Mouse (Mus musculus): ENCODE measurements around the gene Oxct2b.

DNA sequence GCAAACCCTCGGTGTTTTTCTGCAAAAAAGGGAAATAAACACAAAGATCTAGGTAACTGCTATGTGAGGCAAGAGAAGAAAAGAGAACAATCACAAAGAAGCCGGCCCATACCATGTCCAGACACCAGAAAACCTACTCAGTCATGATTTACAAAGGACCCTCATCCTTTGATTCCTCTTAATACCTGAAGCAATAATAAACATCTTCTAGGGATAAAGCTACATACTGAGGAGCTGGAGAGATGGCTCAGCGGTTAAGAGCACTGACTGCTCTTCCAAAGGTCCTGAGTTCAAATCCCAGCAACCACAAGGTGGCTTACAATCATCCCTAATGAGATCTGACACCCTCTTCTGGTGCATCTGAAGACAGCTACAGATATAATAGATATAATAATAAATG, 21.5 kb downstream of the Oxct2b start:
- TF ChIP-seq CTCF (IDR thresholded peaks at IDR 0.05; ENCODE audit: low read depth) (no peak), EP300 (IDR thresholded peaks at IDR 0.05; ENCODE audit: low read depth) (no peak)

All from heart, postnatal 0 days (tissue).